Mouse (Mus musculus): Measurements from ENCODE around the gene Kcnk5. TPM values are rescaled to one million over a fixed set of nuclear protein-coding genes. Genes with fewer than 3 reads are reported as not detected.

Kcnk5 gene
- total and polyA plus RNA-seq, 2 experiments from 2014 or later: 0.84 to 1.0 TPM

GRCm38 (mm10) chr14:20149127-20150080 is 32.2 kb downstream of the Kcnk5 start:
- Histone ChIP-seq H3K4me3 (ENCODE audit: low read length) (no peak overlapping the region), H3K4me1 (ENCODE audit: insufficient read depth, low read length) (no peaks in the 10 kb centered on the region), H3K4me2 (ENCODE audit: low read depth, low read length) (no peak overlapping the region), H3K9ac (replicated peaks; ENCODE audit: low read length) (no peak overlapping the region), H3K36me3 (ENCODE audit: insufficient read depth, low read length) (no peaks in the 10 kb centered on the region), H3K9me3 (ENCODE audit: low read length) (no peaks in the 10 kb centered on the region), H3K27me3 (ENCODE audit: insufficient read depth, low read length) (no peaks in the 10 kb centered on the region), H3K27ac (no peak overlapping the region)
- ATAC-seq (no peak), DNase-seq (ENCODE audit: low spot score) (no peak)
- 90% methylated on average over 22 of the region's 22 CpGs for WGBS
- TF ChIP-seq CTCF (IDR thresholded peaks at IDR 0.05; ENCODE audit: low read depth): no peak

- no peak for TF ChIP-seq CTCF (IDR thresholded peaks at IDR 0.05; ENCODE audit: low read depth)
- Histone ChIP-seq H3K4me2 (ENCODE audit: low read depth, low read length) (no peak overlapping the region), H3K27ac (no peak overlapping the region), H3K4me1 (ENCODE audit: insufficient read depth, low read length) (no peaks in the 10 kb centered on the region), H3K4me3 (ENCODE audit: low read length) (no peak overlapping the region), H3K36me3 (ENCODE audit: insufficient read depth, low read length) (no peaks in the 10 kb centered on the region), H3K9me3 (ENCODE audit: low read length) (no peaks in the 10 kb centered on the region), H3K9ac (replicated peaks; ENCODE audit: low read length) (no peak overlapping the region), H3K27me3 (ENCODE audit: insufficient read depth, low read length) (no peaks in the 10 kb centered on the region)
- ATAC-seq: no peak
- 96% methylated on average over 11 of the region's 11 CpGs for WGBS
- no peak for DNase-seq (ENCODE audit: low spot score)
Observed at GRCm38 (mm10) chr14:20148514-20148913, 33.1 kb downstream of the Kcnk5 start.

GRCm38 (mm10) chr14:20147854-20148253 is 33.8 kb downstream of the Kcnk5 start:
- TF ChIP-seq CTCF (IDR thresholded peaks at IDR 0.05; ENCODE audit: low read depth): no peak
- 85% methylated on average over 7 of the region's 7 CpGs for WGBS
- no peak overlapping the region for H3K4me2 ChIP-seq (ENCODE audit: low read depth, low read length)
- DNase-seq (ENCODE audit: low spot score) (no peak), ATAC-seq (no peak)
- no peak overlapping the region for H3K4me3 ChIP-seq (ENCODE audit: low read length)
- no peaks in the 10 kb centered on the region for H3K9me3 ChIP-seq (ENCODE audit: low read length)
- H3K27me3 ChIP-seq (ENCODE audit: insufficient read depth, low read length): no peaks in the 10 kb centered on the region
- H3K9ac ChIP-seq (replicated peaks; ENCODE audit: low read length): no peak overlapping the region
- no peaks in the 10 kb centered on the region for H3K36me3 ChIP-seq (ENCODE audit: insufficient read depth, low read length)
- H3K4me1 ChIP-seq (ENCODE audit: insufficient read depth, low read length): no peaks in the 10 kb centered on the region
- H3K27ac ChIP-seq: no peak overlapping the region

GRCm38 (mm10) chr14:20144093-20144492 is 37.5 kb downstream of the Kcnk5 start:
- no peak for DNase-seq (ENCODE audit: low spot score)
- WGBS: 64% methylated on average over 4 of the region's 4 CpGs
- no peak for TF ChIP-seq CTCF (IDR thresholded peaks at IDR 0.05; ENCODE audit: low read depth)
- H3K27me3 ChIP-seq (ENCODE audit: insufficient read depth, low read length): no peaks in the 10 kb centered on the region
- H3K4me2 ChIP-seq (ENCODE audit: low read depth, low read length): no peak overlapping the region
- no peaks in the 10 kb centered on the region for H3K9me3 ChIP-seq (ENCODE audit: low read length)
- no peak overlapping the region for H3K9ac ChIP-seq (replicated peaks; ENCODE audit: low read length)
- no peaks in the 10 kb centered on the region for H3K36me3 ChIP-seq (ENCODE audit: insufficient read depth, low read length)
- H3K27ac ChIP-seq: no peak overlapping the region
- no peaks in the 10 kb centered on the region for H3K4me1 ChIP-seq (ENCODE audit: insufficient read depth, low read length)
- H3K4me3 ChIP-seq (ENCODE audit: low read length): no peak overlapping the region
- ATAC-seq: peak; percentile 57; the same call in 1 of the 2 replicates

GRCm38 (mm10) chr14:20138484-20139355 is 42.9 kb downstream of the Kcnk5 start, which contains the start of gene Saysd1:
Gene Saysd1 (minus strand): TSS chr14:20138534.
- DNase-seq (ENCODE audit: low spot score) (no peak), ATAC-seq (no peak)
- Histone ChIP-seq H3K27me3 (ENCODE audit: insufficient read depth, low read length) (no peaks in the 10 kb centered on the region), H3K9ac (replicated peaks; ENCODE audit: low read length) (no peak within 1 kb of the TSS), H3K4me2 (ENCODE audit: low read depth, low read length) (no peak within 1 kb of the TSS), H3K9me3 (ENCODE audit: low read length) (no peaks in the 10 kb centered on the region), H3K4me3 (ENCODE audit: low read length) (no peak within 1 kb of the TSS), H3K4me1 (ENCODE audit: insufficient read depth, low read length) (no peaks in the 10 kb centered on the region), H3K27ac (no peak within 1 kb of the TSS), H3K36me3 (ENCODE audit: insufficient read depth, low read length) (no peaks in the 10 kb centered on the region)
- 83% methylated on average over 16 of the region's 16 CpGs for WGBS
- no peak for TF ChIP-seq CTCF (IDR thresholded peaks at IDR 0.05; ENCODE audit: low read depth)

GRCm38 (mm10) chr14:20134965-20135671 is 46.5 kb downstream of the Kcnk5 start:
- no peak overlapping the region for H3K4me2 ChIP-seq (ENCODE audit: low read depth, low read length)
- H3K27me3 ChIP-seq (ENCODE audit: insufficient read depth, low read length): no peaks in the 10 kb centered on the region
- no peak overlapping the region for H3K4me3 ChIP-seq (ENCODE audit: low read length)
- no peak for DNase-seq (ENCODE audit: low spot score)
- no peak for TF ChIP-seq CTCF (IDR thresholded peaks at IDR 0.05; ENCODE audit: low read depth)
- no peaks in the 10 kb centered on the region for H3K9me3 ChIP-seq (ENCODE audit: low read length)
- WGBS: 90% methylated on average over 10 of the region's 10 CpGs
- H3K27ac ChIP-seq: no peak overlapping the region
- no peaks in the 10 kb centered on the region for H3K36me3 ChIP-seq (ENCODE audit: insufficient read depth, low read length)
- H3K4me1 ChIP-seq (ENCODE audit: insufficient read depth, low read length): no peaks in the 10 kb centered on the region
- no peak overlapping the region for H3K9ac ChIP-seq (replicated peaks; ENCODE audit: low read length)
- no peak for ATAC-seq

Data from hindbrain, postnatal 0 days (tissue).